Mouse (Mus musculus) C2C12 (cell line): ENCODE results near the gene Glb1. TPM values are rescaled to one million over a fixed set of nuclear protein-coding genes. Genes with fewer than 3 reads are reported as not detected.
A peak's percentile ranks its signal among the peaks of the same experiment; 100 is the strongest.

Experiments used
- H3K27me3 ChIP-seq: one replicate; pipeline ENCODE4 v1.6.1; 2011; ENCODE audit not compliant: control insufficient read depth, insufficient read depth, insufficient read length
- H3K36me3 ChIP-seq: one replicate; pipeline ENCODE4 v1.6.1; 2011; ENCODE audit not compliant: control insufficient read depth, insufficient read depth
- H3K4me3 ChIP-seq: one replicate; pipeline ENCODE4 v1.5.1; 2011; ENCODE audit warnings: mild to moderate bottlenecking, control low read depth; ENCODE audit not compliant: poor library complexity, insufficient read depth, severe bottlenecking
- H3K79me2 ChIP-seq: one replicate; pipeline ENCODE4 v1.6.1; 2011; ENCODE audit not compliant: control insufficient read depth, insufficient read depth
- H3K79me3 ChIP-seq: one replicate; pipeline ENCODE4 v1.6.1; 2011; ENCODE audit warnings: low read depth, control low read depth
- H3ac ChIP-seq: one replicate; pipeline ENCODE3; 2011; ENCODE audit warnings: low read depth; ENCODE audit not compliant: control insufficient read depth, insufficient read length
- CEBPB ChIP-seq: IDR thresholded peaks from one replicate; pipeline ENCODE4 v1.6.1; 2011; ENCODE audit warnings: low read depth, mild to moderate bottlenecking, control low read depth, moderate library complexity
- CTCF ChIP-seq: IDR thresholded peaks from one replicate; pipeline ENCODE4 v1.5.1; 2011; ENCODE audit not compliant: control insufficient read depth, insufficient read depth, insufficient read length
- FOSL1 ChIP-seq: IDR thresholded peaks from one replicate; pipeline ENCODE4 v1.8.0; 2011; ENCODE audit warnings: mild to moderate bottlenecking, low read length; ENCODE audit not compliant: poor library complexity, insufficient read depth, severe bottlenecking
- MAX ChIP-seq: IDR thresholded peaks from one replicate; pipeline ENCODE4 v1.6.1; 2011; ENCODE audit warnings: mild to moderate bottlenecking, control low read depth
- MYOD1 ChIP-seq: IDR thresholded peaks from one replicate; pipeline ENCODE4 v1.6.1; 2011; ENCODE audit warnings: low read depth; ENCODE audit not compliant: control insufficient read depth, insufficient read length
- MYOG ChIP-seq: IDR thresholded peaks from one replicate; pipeline ENCODE4 v1.6.1; 2011; ENCODE audit not compliant: control insufficient read depth, insufficient read length; ENCODE audit errors: extremely low read depth
- USF1 ChIP-seq: IDR thresholded peaks from one replicate; pipeline ENCODE4 v1.6.1; 2011; ENCODE audit warnings: low read depth, mild to moderate bottlenecking, control low read depth, moderate library complexity
- polyA plus RNA-seq: library from polyadenylated mRNA; unstranded; fragments of >200 nt; fragmentation: generic; extraction: Trizol; gene quantifications from one replicate; pipeline ENCODE4 v1.2.1, GENCODE M21; 2012; ENCODE audit warnings: missing spikeins

Glb1 gene
- polyA plus RNA-seq, 1 experiment: 21.1 TPM

DNA sequence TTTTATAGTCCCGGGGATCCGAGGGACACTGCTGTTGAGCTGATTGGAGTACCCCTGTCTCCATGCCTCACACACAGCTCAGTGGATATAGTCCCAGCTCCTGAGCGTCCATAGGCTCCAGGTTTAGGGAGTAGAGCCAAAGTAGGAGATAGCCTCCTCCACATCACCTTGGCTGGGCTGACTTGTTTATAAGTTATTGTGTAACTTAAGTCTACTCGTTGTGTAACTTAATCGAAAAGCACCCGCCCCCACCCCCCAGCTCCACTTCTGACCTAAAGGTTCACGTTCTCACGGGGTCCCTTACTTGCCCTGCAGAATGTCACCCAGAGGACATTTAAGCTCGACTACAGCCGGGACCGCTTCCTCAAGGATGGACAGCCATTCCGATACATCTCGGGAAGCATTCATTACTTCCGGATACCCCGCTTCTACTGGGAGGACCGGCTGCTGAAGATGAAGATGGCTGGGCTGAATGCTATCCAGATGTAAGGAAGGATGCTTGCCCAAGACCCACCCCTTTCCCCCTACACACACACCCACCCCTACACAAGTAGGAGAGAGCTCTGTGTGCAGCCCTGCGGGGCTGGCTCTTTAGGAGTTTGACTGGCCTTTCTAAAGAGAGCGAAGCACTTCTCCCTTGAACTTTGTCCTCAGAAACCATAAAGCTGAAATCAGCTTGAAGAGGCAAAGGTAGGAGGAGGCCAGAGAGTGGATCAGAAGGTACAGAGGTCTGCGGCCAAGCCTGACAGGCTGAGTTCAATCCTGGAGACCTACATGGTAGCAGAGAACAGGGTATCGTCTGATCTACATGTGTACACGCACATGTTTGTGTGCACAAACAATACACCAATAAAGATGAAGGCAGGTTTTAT, 16.0 kb downstream of the Glb1 start:
- Histone ChIP-seq H3K27me3 (no peaks in the 10 kb centered on the region), H3K36me3 (no peaks in the 10 kb centered on the region), H3K4me3 (no peak overlapping the region), H3K79me2 (no peaks in the 10 kb centered on the region), H3K79me3 (no peaks in the 10 kb centered on the region), H3ac (no peak overlapping the region)
- no peak for TF ChIP-seq MYOG
- no peak for TF ChIP-seq CTCF
- TF ChIP-seq MYOD1: no peak
- TF ChIP-seq CEBPB: no peak
- no peak for TF ChIP-seq FOSL1

DNA sequence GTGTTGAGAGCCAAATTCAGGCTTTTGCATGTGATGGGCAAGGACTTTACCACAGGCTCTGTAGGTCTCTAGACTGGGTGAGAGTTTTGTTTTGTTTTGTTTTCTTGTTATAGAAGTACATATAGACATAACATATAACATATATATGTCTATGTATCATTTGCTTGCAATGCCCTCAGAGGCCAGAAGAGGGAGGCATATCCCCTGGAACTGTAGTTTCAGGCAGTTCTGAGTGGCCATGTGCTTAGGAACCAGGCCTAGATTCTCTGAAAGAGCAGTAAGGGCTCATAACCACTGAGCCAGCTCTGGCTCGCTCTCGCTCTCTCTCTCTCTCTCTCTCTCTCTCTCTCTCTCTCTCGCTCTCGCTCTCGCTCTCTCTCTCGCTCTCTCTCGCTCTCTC, 17.3 kb downstream of the Glb1 start:
- no peaks in the 10 kb centered on the region for H3K27me3 ChIP-seq
- H3K36me3 ChIP-seq: no peaks in the 10 kb centered on the region
- H3K4me3 ChIP-seq: no peak overlapping the region
- no peaks in the 10 kb centered on the region for H3K79me3 ChIP-seq
- no peaks in the 10 kb centered on the region for H3K79me2 ChIP-seq
- no peak overlapping the region for H3ac ChIP-seq
- TF ChIP-seq CTCF (peak; percentile 26), CEBPB (no peak)

DNA sequence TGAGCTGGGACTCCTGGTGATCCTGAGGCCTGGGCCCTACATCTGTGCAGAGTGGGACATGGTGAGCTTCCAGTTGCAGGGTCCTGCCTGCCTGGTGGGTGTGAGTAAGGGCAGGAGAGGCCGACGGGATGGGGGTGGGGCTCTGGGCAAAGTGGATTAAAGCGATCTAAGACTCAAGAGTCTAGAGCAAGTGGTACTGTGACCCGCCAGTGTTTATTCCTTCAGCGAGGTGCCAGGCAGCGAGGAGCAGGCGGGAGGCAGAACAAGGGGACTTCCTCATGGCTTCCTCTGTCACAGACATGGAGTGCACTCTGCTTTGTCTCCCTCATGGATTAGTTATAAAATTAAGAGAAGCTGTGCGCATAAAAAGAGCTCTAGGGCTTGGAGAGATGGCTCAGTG, 19.6 kb downstream of the Glb1 start:
- Histone ChIP-seq H3K27me3 (no peaks in the 10 kb centered on the region), H3K79me3 (no peaks in the 10 kb centered on the region), H3ac (no peak overlapping the region), H3K4me3 (no peak overlapping the region), H3K79me2 (no peaks in the 10 kb centered on the region), H3K36me3 (no peaks in the 10 kb centered on the region)
- TF ChIP-seq CEBPB (no peak), MAX (no peak), FOSL1 (no peak), MYOD1 (no peak), MYOG (no peak), CTCF (no peak), USF1 (no peak)

DNA sequence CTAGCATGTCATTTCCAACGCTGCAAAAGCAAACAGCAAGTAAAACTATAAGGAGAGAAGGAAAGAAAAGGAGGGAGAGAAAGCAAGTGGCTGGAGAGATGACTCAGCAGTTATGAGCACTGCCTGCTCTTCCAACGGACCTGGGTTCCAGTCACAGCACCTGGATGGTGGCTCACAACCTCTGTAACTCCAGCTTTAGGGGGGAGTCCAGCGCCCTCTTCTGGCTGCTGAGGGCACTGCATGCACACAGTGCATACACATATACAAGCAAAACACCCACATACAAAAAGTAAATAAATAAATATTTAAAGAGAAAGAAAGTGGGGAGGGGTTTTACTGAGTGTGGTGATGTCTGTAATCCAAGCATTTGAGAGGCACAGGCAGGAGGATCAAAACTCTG, 20.2 kb downstream of the Glb1 start:
- no peak overlapping the region for H3K4me3 ChIP-seq
- H3K79me3 ChIP-seq: no peaks in the 10 kb centered on the region
- no peak overlapping the region for H3ac ChIP-seq
- no peak for TF ChIP-seq MYOD1
- no peak for TF ChIP-seq CEBPB
- TF ChIP-seq MYOG: no peak
- TF ChIP-seq MAX: no peak
- TF ChIP-seq USF1: no peak
- no peak for TF ChIP-seq FOSL1
- no peak for TF ChIP-seq CTCF
- H3K36me3 ChIP-seq: no peaks in the 10 kb centered on the region
- H3K27me3 ChIP-seq: no peaks in the 10 kb centered on the region
- no peaks in the 10 kb centered on the region for H3K79me2 ChIP-seq

DNA sequence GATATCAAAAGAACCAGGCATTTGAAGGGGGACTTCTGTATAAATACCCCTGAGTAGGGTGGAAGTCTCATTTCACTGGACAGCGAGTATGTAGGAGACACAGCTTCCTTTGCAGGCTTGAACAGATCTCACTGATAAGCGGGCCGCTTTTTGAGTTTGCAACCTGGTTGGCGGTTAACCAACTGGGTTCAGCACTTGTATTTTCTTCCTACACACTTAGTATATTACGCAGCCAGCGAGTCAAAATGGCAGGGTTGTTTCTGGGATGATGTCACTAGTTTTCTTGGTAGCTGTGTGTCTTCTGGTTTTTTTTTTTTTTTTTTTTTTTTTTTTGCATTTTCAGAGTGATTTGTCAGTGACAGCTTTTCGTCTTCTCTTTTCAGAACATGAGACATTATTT, 20.9 kb downstream of the Glb1 start:
- no peak for TF ChIP-seq FOSL1
- no peak for TF ChIP-seq MYOD1
- TF ChIP-seq USF1: no peak
- TF ChIP-seq CEBPB: no peak
- TF ChIP-seq MYOG: no peak
- Histone ChIP-seq H3K79me2 (no peaks in the 10 kb centered on the region), H3K27me3 (no peaks in the 10 kb centered on the region), H3ac (no peak overlapping the region), H3K79me3 (no peaks in the 10 kb centered on the region), H3K36me3 (no peaks in the 10 kb centered on the region), H3K4me3 (no peak overlapping the region)

DNA sequence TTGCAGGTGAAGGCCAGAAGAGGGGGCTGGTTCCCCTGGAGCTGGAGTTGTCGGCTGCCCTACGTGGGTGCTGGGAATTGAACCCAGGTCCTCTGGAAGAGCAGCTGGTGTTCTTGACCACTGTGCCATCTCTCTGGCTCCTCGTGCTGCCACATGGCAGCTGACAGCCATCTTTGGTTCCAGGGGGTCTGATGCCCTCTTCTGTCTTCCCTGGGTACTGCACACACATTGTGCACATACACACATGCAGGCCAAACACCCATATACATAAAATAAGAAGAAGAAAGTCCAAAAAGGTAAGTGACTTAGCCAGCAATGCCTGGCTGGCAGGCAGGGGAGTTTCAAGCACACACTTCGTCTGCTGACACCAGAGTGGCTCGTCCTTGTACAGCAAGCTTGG, 24.7 kb downstream of the Glb1 start:
- no peak overlapping the region for H3K4me3 ChIP-seq
- no peaks in the 10 kb centered on the region for H3K36me3 ChIP-seq
- no peaks in the 10 kb centered on the region for H3K79me2 ChIP-seq
- no peaks in the 10 kb centered on the region for H3K27me3 ChIP-seq
- no peak for TF ChIP-seq USF1
- TF ChIP-seq MYOD1: no peak
- TF ChIP-seq CTCF: no peak
- TF ChIP-seq CEBPB: no peak
- TF ChIP-seq FOSL1: no peak
- TF ChIP-seq MAX: no peak
- no peak for TF ChIP-seq MYOG
- H3ac ChIP-seq: no peak overlapping the region
- no peaks in the 10 kb centered on the region for H3K79me3 ChIP-seq
